Mouse (Mus musculus): ENCODE data around the gene Sardh.

- no peak for TF ChIP-seq POLR2A (IDR thresholded peaks at IDR 0.05; ENCODE audit: insufficient read depth, low read depth, low read length)
- no peak for TF ChIP-seq CTCF (IDR thresholded peaks at IDR 0.05; ENCODE audit: insufficient read depth, low read depth, low read length)
Observed at GRCm38 (mm10) chr2:27163851-27164250, 84.3 kb downstream of the Sardh start.
